Mouse (Mus musculus): ENCODE measurements around the gene Tppp3. TPM values are rescaled to one million over a fixed set of nuclear protein-coding genes. Genes with fewer than 3 reads are reported as not detected.

Tppp3 gene
- total RNA-seq (2021), result 100 to 1,000 TPM; 527 to 572 TPM
- long read RNA-seq, experiment 1, transcript Tppp3-201 (4 exons, 1,127 nt), result major isoform, 185 of 201 reads
- long read RNA-seq, experiment 1, transcript Tppp3-202 (3 exons, 719 nt), result minor isoform, 7 of 201 reads
- long read RNA-seq, experiment 1, partial matches to known transcripts, result 3 of 201 reads
- long read RNA-seq, experiment 1, other reads (novel, unspliced or antisense), result 4 of 201 reads
- long read RNA-seq, experiment 2, transcript Tppp3-201 (4 exons, 1,127 nt), result major isoform, 203 of 216 reads
- long read RNA-seq, experiment 2, partial matches to known transcripts, result 4 of 216 reads
- long read RNA-seq, experiment 2, other reads (novel, unspliced or antisense), result 8 of 216 reads

DNA sequence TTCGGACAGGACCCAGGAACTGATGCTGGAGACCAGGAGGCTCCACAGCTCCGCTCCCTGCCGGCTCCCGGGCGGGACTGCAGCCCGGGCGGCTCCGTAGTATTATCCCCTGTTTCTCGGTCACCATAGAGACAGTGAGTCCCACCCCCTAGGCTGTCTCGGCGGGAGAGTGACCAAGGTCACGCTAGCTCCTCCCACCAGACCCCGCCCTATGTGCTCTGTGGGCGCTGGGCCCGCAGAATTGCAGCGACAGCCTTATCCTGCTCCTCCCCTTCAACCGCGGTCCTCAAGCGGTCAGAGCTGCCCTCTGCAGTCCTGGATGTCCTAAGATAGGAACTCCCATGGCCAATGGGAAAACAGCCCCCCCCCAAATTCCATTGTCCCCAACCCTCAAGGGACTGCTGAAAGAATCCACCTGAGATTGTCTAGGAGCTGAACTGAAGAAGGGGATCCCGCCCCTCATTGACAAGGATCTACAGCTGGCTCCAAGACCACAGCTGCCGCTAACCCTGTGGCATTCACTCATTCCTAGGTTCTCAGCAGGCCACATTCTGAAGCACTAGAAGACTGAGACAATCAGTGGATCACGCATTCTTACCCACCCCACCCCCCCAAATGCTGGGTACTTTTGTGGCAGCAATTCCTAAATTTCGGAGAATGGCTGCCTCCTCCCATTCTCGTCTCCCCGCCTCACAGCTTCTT lies at the start of gene Tppp3:
Gene Tppp3 (minus strand): TSS at position 213 of the 702 bp plus-strand sequence.
- DNase-seq (ENCODE audit: low spot score in 2 of 2), result peak; percentile 90 to 96

DNA sequence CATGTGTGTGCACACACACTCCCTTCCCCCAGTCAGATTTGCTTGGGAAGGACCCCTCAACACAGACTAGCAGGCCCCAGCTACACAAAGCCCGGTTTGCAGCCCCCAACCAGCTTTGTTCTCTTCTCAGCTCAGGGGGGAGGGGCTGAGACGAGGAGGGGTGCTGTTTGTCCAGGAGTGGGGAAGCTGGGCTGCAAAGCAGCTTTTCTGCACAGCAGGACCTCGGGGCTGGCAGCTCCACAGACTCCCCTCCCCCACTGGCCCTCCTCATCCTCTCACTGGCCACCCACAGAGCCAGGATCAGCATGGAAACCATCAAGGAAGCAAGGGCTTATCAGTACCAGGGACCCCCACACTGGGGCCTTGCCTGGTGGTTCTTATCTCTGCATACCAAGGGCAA lies 49.7 kb upstream of the Tppp3 start:
- DNase-seq (ENCODE audit: low spot score in 2 of 2), result no peak

DNA sequence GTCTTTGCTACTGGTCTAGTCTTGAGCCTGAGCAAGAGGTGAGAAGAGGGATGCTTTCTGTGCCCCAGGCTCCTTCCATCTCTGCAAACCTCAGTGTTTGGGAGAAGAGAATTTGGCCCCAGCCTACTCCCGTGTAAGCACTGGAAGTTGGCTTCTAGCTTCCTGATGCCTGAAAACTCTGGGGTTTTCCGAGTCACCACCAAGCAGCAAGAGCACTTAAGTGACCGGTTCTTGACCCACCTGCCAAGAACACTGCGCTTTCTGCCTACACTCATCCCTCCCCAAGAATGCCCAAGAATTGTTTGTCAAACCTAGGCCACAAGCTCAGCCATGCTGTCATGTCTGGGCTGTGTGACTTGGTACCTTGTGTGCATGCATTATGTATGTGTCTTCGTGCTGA lies 49.2 kb upstream of the Tppp3 start:
- DNase-seq (ENCODE audit: low spot score in 2 of 2), result no peak

DNA sequence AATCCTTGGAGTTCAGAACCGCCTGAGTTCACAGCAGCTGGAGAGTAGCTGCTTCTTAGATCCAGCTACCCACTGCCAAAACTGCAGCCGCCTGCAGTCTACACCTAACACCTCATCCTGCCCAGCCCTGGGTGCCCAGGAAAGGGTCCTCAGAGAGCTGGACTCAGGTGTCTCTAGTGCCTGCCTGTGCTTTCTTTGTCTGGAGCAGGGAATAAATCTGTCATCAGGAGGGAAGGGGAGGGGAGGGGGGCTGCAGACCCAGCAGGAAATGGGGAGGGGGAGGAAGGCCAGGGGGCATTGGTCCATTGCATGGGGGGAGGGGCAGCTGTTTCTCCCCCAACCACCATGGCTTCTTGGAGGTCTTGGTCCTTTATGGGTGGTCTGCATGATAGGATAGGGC lies 48.3 kb upstream of the Tppp3 start:
- no peak for DNase-seq (ENCODE audit: low spot score in 2 of 2)

DNA sequence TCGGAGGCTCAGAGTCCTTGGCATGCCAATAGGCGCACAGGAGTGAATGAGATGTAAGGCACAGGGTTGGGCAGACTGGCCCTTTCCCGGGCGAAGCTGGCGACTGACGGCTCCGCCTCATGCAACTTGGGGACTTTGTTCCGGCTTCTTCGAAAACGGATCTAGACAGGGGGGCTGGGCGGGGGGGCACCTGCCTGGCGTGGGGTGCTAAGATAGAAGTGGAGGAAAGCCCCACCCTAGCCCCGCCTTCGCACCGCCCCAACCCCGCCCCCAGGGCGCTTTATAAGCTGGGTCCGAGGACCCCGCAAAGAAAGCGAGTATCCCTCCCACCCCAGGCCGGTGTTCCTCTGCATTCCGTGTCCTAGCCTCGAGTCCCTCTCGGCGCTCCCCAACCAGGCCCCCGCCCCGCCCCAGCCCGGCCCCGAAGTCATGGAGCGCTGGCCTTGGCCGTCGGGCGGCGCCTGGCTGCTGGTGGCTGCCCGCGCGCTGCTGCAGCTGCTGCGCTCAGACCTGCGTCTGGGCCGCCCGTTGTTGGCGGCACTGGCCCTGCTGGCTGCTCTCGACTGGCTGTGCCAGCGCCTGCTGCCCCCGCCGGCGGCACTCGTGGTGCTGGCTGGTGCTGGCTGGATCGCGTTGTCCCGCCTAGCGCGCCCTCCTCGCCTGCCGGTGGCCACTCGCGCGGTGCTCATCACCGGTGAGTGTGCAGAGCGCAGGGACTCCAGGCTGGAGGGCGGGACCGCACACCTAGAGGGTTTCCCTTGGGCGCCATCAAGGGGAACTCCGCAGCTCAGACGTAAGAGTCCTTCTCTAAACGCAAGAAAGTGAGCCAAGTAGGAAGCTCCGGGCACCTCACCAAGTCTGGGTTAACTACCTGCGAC lies 47.3 kb upstream of the Tppp3 start, which contains the start of gene Hsd11b2:
Gene Hsd11b2 (plus strand): TSS at position 320 of the 878 bp plus-strand sequence.
- peak; percentile 51 to 72 for DNase-seq (ENCODE audit: low spot score in 2 of 2)

DNA sequence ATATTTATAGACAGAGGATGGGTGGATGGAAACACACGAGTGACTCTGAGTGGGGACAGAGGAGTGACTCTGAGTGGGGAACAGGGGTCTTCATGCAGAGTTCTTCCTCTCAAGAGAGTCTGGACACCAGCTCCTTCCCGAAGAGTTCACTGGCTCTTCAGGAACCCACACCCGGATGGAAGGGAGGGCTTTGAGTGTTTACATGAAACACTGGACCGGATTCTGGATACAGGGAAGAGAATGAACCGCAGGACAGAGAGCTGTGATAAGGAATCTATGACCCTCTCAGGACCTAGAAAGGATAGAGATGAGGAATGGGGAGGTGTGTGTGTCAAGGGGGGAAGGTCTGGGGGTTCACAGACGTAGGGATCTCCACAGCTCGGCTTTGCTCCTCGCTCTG lies 46.0 kb upstream of the Tppp3 start:
- no peak for DNase-seq (ENCODE audit: low spot score in 2 of 2)

DNA sequence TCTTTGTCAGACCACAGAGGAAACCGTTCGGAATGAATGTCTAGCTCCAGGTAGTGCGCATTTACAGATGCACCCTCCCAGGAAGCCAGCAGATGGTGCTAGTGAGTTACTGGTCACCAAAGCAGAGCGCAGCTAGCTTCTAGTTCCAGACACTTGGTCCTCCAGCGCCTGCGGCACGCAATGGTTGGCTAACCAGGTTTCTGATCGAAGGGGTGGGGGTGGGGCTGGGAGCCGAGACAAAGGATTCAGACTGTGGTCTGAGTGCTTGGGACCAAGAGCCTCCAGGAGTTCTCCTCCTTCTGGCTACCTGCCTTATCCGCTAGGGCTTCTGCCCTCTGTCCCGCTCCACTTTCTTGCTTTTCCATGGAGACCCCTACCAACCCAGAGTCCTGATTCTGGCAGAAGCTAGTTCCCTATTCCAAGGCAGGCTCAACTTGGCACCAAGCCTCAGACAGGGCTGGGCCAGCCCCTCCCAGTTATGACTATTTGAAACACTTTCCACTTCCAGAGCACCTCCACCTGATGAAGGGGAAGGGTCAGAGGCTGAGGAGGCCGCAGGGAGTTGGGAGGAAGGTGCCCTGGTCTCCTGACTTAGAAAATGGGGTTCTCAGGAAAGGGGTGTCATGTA lies 44.8 kb upstream of the Tppp3 start:
- peak in 1 of 2 experiments; percentile 78 for DNase-seq (ENCODE audit: low spot score in 2 of 2)

DNA sequence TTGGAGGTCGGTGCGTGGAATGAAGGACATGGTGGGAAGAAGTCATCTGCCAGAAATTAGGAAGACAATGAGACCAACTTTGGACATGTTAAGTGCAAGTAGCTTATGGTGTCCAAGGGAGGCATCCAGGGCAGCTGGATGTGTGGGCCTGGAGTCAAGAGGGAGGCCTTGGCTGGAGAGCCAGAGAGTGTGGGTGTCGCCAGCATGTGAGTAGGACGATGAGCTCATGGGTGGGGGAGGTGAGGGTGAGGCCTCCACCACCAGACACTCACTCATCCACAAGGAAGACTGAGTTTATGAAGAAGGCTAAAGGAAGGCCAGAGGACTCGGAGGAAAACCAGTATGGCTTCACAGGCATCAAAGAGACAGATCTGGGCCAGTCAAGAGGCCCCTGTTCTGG lies 43.3 kb upstream of the Tppp3 start:
- DNase-seq (ENCODE audit: low spot score in 2 of 2), result peak in 1 of 2 experiments; percentile 68

DNA sequence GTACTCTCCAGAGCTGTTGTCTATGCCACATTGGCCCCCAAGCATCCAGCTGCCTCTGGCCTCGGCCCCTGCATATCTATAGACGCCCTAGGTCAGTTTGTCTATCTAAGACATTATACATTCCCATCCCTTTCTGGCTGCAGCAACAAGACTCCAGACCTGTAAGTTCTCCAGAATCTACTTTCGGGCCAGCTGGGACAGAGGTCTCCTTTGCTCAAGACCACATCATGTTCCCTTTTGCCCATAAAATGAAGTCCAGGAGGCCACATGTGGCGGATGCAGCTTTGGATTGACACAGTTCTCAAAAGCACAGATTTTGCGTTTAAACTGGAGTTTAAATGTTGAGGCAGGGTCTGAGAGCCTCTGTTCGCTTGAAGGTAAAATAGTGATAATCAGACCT lies 42.9 kb upstream of the Tppp3 start:
- no peak for DNase-seq (ENCODE audit: low spot score in 2 of 2)

DNA sequence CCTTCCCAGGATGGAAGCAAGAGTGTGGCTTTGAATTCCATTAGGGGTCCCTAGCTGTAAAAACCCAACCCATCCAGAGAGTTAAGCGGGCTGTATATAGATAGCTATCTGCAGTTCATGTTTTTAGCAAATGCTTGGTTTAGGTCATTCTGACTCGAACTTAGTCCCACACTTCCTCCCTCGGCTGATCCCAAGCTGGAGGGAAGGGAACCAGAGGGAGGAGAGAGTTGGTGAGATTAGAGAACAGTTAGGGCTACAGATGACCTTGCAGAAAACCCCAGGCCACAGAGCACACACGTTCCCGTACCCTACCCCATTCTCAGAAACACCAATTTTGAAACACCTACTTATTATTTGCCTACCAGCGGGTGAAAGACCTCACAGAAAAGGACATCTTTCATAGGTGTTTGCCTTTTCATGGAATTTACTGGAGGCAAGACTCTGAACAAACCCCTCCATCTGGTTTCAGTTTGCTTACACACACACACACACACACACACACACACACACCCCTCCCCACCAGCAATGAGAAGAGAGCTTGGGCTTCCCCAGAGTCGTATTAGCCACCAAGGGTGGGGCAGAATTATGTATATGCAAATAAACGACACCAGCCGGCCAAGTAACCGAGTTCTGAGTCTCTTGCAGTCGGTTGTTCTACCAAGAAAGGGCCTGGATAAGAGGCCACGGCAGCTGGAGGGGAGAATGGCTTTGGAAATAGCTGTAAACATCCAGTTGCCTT lies 38.8 kb upstream of the Tppp3 start:
- no peak for DNase-seq (ENCODE audit: low spot score in 2 of 2)

DNA sequence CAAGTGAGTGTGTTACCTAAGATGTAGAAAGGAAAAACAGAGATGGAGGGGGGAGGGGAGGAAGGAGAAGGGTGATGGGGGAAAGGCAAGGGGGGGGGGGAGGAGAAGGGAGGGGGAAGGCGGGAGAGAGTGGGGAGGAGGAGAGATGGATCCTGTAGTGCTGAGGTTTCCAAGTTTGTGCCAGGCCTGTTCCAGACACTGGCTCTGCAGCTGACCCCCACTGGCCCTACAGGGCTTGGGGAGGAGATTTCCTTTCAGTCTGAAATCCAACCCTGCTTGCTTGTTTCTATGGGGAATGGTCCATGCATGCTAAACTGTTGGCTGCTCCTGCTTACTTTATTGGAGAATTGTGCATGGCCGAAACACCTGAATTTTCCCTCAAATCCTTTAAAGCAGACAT lies 37.4 kb upstream of the Tppp3 start:
- DNase-seq (ENCODE audit: low spot score in 2 of 2), result no peak

DNA sequence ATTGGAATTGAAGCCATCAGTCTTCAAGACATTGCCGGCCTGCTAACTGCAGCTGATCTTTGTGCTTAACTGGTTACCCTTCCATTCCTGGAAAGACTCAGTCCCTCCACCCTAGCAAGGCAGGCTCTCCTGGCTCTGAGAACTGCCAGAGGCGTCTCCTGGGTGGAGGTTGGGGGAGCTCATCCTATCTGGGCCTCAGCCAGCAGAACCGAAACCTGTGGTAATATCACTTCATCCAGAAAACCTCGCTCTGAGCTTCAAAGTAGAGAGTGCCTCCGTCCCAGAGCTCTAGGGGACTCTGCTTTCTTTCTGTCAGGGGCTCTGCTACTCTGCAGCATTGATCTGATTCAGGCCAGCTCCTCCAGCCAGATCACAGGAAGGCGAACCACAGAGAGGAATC lies 35.7 kb upstream of the Tppp3 start:
- DNase-seq (ENCODE audit: low spot score in 2 of 2), result no peak

DNA sequence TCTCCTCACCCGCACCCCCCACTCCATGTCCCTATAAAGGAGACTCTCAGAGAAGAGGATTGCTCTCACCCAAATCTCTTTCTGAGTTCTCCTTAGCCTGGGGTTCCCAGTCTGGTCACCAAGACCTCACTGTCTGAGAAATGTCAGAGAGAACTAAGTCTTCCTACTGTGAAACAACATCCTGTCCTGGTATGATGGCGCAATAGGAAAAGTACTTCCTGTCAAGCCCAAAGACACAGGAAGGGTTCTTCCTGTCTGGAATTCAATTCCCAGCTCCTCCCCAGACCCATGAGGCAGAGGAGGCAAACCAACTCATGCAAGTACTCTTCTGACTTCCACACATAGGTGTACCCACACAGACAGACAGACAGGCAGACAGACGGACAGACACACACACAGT lies 33.3 kb upstream of the Tppp3 start:
- DNase-seq (ENCODE audit: low spot score in 2 of 2), result no peak

DNA sequence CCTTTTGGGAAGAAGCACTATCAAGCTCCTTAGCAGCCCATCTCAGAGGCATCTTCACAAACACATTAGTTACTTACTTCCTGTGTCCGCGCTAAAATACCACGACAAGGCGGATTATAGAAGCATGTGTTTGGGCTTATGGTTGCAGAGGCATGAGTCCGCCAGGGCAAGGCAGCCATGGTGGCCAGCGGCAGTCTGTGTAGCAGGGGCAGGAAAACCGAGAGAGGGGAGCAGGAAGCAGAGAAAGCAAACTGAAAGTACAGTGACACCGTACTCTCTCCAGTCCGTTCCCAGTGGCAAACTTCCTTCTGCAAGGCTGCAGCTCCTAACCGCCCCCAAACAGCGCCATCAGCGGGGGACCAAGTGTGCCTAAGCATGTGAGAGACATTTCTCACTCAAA lies 28.5 kb upstream of the Tppp3 start:
- no peak for DNase-seq (ENCODE audit: low spot score in 2 of 2)

DNA sequence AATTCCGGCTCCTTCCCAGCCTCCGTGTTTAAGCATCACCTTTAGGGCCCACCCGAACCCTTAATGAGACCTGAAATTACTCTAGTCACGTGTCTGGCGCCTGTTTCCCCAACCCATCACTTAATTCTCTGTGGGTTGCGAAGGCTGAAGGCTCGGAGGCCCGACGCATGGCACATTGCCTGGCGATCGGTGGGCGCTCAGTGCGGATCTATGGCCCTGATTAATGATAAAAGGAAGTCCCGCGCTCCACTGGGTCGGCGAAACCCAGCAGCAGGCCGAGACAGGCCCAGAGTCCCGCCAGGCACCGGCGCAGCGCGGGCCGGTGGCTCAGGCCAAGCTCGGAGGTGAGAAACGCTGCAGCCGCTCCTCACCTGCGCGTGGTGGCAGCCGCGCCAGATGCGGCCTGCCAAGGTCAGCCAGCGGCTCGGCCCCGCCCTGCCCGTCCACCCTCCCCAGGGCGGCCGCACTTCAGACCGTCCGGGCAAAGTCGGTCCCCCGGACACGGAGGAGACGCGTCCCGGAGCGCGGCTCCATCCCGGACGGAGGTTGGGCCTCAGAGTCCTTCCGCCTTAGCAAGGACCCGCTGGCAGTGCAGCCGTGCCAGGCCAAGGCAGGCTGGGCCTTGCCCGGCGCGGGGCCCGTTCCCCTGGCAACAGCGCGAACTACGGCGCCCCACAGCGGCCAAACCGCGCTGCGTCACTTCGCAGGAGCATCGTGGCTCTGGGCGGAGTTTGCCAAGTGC lies 25.3 kb upstream of the Tppp3 start, which contains the start of gene Zdhhc1:
Gene Zdhhc1 (minus strand): TSS at position 464 of the 742 bp plus-strand sequence.
- peak; percentile 90 to 92 for DNase-seq (ENCODE audit: low spot score in 2 of 2)

DNA sequence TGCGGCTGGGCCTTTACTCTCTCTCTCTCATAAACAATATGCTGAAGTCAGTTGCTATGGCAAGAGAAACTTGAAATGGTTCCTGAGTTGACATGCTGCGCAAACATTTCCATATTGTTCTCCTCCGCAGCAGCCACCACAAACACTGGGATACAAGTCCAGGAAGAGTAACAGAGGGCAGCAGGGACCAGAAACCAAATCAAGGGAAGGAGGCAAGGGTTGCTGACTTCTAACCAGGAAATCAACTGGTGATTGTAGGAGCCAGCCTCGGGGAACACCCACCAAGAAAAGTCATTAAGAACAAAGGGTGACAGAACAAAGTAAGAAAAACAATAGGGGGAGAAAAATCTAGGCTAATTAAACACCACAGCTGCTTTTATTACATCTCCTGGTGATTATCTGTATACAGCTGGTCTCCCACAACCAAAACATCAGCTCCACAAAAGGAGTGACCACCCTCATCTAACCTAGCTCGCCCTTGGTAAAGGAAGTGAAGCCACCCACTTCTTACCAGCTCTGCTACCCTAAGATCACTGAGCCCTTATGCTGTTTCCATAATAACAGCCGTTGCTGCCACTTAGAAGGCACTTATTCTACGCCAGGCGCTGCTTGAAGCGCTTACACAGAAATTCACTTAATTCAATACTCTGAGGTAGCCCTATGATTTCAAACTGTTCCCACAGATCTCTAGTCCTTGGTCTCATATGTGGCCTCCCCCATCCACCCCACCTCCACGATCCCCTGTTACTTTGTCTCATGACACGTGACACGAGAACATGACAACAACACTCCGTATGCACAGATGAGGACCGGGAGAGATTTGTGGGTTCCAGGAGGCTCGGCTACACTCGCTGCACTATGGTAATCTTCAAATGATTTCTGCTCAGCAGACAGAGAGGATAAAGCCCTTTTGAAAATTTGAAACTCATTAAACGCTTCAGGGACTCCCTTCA lies 24.3 kb upstream of the Tppp3 start:
- no peak for DNase-seq (ENCODE audit: low spot score in 2 of 2)

DNA sequence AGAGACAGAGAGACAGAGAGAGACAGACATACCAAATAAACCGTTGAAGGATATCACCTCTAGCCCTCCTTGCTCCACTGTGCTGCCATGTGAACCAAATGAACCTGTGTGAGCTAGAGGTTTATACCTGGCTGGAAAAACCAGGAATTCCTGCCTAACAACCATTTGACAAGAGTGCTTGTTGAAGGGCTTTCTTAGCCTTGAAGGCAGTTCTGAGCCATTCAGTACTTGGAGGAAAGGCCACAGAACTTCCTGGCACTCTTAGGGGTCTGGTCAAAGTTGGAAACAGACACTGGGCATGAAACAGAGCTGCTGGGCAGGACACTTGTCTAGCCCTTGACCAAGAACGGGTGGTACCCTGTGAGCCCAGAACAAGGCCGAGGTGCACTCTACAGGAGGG lies 23.2 kb upstream of the Tppp3 start:
- no peak for DNase-seq (ENCODE audit: low spot score in 2 of 2)

DNA sequence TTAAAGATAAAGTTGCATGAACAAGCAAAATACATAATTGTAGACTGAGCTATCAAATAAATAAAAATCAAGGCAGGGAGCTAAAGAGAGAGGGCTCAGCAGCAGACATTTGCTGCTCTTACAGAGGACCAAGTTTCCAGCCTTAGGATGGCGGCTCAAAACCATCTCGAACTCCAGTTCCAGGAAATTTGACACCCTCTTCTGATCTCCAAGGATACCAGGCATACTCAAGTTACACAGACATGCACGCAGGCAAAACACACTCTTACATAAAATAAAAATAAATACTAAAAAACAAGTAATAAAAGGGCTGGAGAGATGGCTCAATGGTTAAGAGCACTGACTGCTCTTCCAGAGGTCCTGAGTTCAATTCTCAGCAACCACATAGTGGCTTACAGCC lies 22.2 kb upstream of the Tppp3 start:
- no peak for DNase-seq (ENCODE audit: low spot score in 2 of 2)

DNA sequence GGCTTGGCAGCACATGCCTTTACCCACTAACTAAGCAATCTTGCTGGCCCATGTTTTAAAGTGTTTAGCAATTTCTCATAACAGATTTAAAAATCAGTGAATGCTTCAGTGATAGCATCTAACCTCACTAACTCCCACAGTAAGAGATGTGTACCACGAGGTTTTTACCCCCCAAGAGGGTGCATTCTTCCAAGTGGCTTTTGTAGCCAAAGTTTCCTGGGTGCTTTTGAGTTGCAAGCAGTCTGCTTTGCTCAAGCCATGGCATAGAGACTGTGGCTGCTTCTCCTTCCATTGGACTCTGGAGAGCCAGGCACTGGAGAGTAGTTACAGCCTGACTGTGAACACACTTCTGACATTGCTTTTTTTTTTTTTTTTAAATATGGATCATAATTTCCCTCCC lies 18.0 kb upstream of the Tppp3 start:
- no peak for DNase-seq (ENCODE audit: low spot score in 2 of 2)

All from gastrocnemius, postnatal 4 days (tissue).